Mouse (Mus musculus) myocyte (in vitro differentiated cells): ENCODE data around the gene Trpv1. TPM values are rescaled to one million over a fixed set of nuclear protein-coding genes. Genes with fewer than 3 reads are reported as not detected.

Experiments used
- H3K27me3 ChIP-seq: one replicate; pipeline ENCODE4 v1.6.1; 2011; ENCODE audit not compliant: control insufficient read depth, insufficient read depth, insufficient read length
- H3K36me3 ChIP-seq: one replicate; pipeline ENCODE4 v1.6.1; 2011; ENCODE audit not compliant: control insufficient read depth, insufficient read depth
- H3K4me2 ChIP-seq: one replicate; pipeline ENCODE4 v1.6.1; 2011; ENCODE audit warnings: low read depth, control low read depth
- H3K4me3 ChIP-seq: one replicate; pipeline ENCODE4 v1.5.1; 2011; ENCODE audit warnings: mild to moderate bottlenecking, control low read depth, moderate library complexity
- H3K79me2 ChIP-seq: one replicate; pipeline ENCODE4 v1.6.1; 2011; ENCODE audit not compliant: control insufficient read depth, insufficient read depth
- H3ac ChIP-seq: one replicate; pipeline ENCODE4 v1.6.1; 2011; ENCODE audit not compliant: control insufficient read depth, insufficient read length
- CEBPB ChIP-seq: IDR thresholded peaks from 2 replicates; pipeline ENCODE4 v1.6.1; 2011; ENCODE audit warnings: mild to moderate bottlenecking, moderate library complexity; ENCODE audit not compliant: poor library complexity, insufficient read depth, severe bottlenecking
- E2F4 ChIP-seq: IDR thresholded peaks from one replicate; pipeline ENCODE4 v1.6.1; 2011; ENCODE audit warnings: mild to moderate bottlenecking, control low read depth, moderate library complexity; ENCODE audit not compliant: insufficient read depth
- MAX ChIP-seq: IDR thresholded peaks from one replicate; pipeline ENCODE4 v1.6.1; 2011; ENCODE audit warnings: low read depth, mild to moderate bottlenecking, control low read depth
- MYOD1 ChIP-seq, 3 experiments: IDR thresholded peaks; one replicate each; pipeline ENCODE4 v1.6.1; 2011; ENCODE audit warnings: control low read depth in 2 of 3, low read depth in 2 of 3, mild to moderate bottlenecking in 2 of 3, moderate library complexity in 1 of 3; ENCODE audit not compliant: insufficient read length in 2 of 3, control insufficient read depth in 1 of 3
- MYOG ChIP-seq, 3 experiments: IDR thresholded peaks; one replicate each; pipeline ENCODE4 v1.6.1; 2011; ENCODE audit warnings: control low read depth in 2 of 3, low read depth in 2 of 3, mild to moderate bottlenecking in 2 of 3; ENCODE audit not compliant: insufficient read length in 2 of 3, control insufficient read depth in 1 of 3, insufficient read depth in 1 of 3
- POLR2A ChIP-seq: IDR thresholded peaks from one replicate; pipeline ENCODE4 v1.6.1; 2011; ENCODE audit warnings: low read depth, mild to moderate bottlenecking, control low read depth, moderate library complexity; ENCODE audit not compliant: insufficient read length
- POLR2AphosphoS2 ChIP-seq: IDR thresholded peaks from one replicate; pipeline ENCODE4 v1.6.1; 2011; ENCODE audit warnings: low read depth, control low read depth; ENCODE audit not compliant: insufficient read length
- REST ChIP-seq: IDR thresholded peaks from one replicate; pipeline ENCODE4 v1.6.1; 2011; ENCODE audit warnings: mild to moderate bottlenecking, control low read depth, moderate library complexity; ENCODE audit not compliant: insufficient read depth, insufficient read length
- SRF ChIP-seq: IDR thresholded peaks from one replicate; pipeline ENCODE4 v1.6.1; 2011; ENCODE audit warnings: low read depth; ENCODE audit not compliant: control insufficient read depth, insufficient read length
- TCF12 ChIP-seq: IDR thresholded peaks from one replicate; pipeline ENCODE4 v1.6.1; 2011; ENCODE audit warnings: mild to moderate bottlenecking, control low read depth; ENCODE audit not compliant: poor library complexity, insufficient read depth, severe bottlenecking
- TCF3 ChIP-seq: IDR thresholded peaks from one replicate; pipeline ENCODE4 v1.6.1; 2011; ENCODE audit warnings: low read depth, control low read depth; ENCODE audit not compliant: insufficient read length
- USF1 ChIP-seq: IDR thresholded peaks from one replicate; pipeline ENCODE4 v1.6.1; 2011; ENCODE audit warnings: low read depth, mild to moderate bottlenecking, control low read depth, moderate library complexity
- polyA plus RNA-seq: library from polyadenylated mRNA; unstranded; fragments of >200 nt; fragmentation: generic; extraction: Trizol; gene quantifications from one replicate; pipeline ENCODE4 v1.2.1, GENCODE M21; 2012; ENCODE audit warnings: missing spikeins

The Trpv1 gene
- polyA plus RNA-seq, 1 experiment: 0.17 TPM

DNA sequence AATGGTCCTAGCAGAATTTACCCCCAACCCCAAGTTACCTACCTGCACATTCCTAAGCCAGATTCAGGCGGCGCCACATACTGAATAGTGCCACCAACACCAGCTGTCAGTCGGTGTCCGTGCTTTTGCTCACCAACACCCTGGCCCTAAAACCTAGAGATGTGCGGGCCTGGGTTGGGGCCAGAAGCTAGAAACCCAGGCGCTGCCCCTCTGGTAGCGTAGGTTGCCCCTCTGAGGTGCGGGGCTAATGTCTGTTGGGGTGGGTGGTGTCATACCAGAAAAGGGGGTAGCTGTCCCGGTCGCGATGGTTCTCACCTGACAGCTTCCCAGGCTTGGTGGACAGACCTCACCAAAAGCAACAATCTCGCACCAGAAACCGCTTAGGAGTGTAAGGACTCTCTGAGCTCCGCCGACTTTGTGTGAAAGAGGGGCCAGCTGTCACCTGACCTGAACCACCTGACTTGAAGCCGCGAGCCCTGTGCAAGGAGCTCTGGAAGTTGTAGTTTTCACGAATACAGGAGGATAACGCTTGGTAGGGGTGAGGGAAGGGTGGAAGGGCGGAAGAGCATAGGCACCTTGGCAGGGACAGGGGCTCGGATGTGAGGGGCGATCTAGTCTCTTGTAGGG is 35.4 kb upstream of the Trpv1 start, which contains the start of gene Ctns:
Gene Ctns (minus strand): TSS at position 440 of the 627 bp plus-strand sequence.
- Histone ChIP-seq H3K79me2 (no peaks in the 10 kb centered on the region), H3ac (peak within 1 kb of the TSS; percentile 10), H3K36me3 (no peaks in the 10 kb centered on the region), H3K4me2 (peak within 1 kb of the TSS; percentile 95), H3K4me3 (peak within 1 kb of the TSS; percentile 58), H3K27me3 (no peaks in the 10 kb centered on the region)
- TF ChIP-seq REST (no peak), E2F4 (no peak), POLR2A (peak; percentile 44), MYOG (IDR thresholded peaks at IDR 0.05; ENCODE audit: control insufficient read depth in 1 of 3, insufficient read depth in 1 of 3, insufficient read length in 2 of 3, low read depth in 2 of 3) (no peak), MAX (no peak), POLR2AphosphoS2 (no peak), TCF12 (no peak), USF1 (peak; percentile 98), TCF3 (no peak), SRF (no peak), CEBPB (no peak), MYOD1 (IDR thresholded peaks at IDR 0.05; ENCODE audit: control insufficient read depth in 1 of 3, insufficient read length in 2 of 3, low read depth in 2 of 3) (peak in 1 of 3 experiments; percentile 7)

DNA sequence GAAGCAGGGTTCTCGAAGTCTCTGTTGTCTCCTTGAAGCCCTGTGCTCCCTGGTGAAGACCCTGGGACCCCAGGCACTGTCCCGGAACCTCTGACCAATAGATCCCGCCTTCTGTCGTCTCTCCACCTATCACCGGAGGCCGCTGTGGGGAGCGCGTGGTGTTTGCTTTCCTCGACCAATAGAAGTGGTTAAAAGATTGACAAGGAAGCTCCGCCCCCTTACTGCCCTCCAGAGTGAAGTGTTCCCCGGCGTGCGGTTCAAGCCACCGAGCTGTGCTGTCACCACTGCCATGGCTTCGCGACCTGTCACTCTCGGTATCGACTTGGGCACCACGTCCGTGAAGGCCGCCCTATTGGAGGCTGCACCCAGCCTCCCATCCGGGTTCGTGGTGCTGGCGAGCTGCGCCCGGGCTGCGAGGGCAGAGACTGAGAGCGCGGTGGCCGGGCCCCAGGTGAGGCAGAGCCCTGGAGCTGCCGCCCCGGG is 34.8 kb upstream of the Trpv1 start, which contains the start of gene Shpk:
Gene Shpk (plus strand): TSS at position 231 of the 483 bp plus-strand sequence.
- peak; percentile 92 for TF ChIP-seq POLR2A
- no peak for TF ChIP-seq MYOG (IDR thresholded peaks at IDR 0.05; ENCODE audit: control insufficient read depth in 1 of 3, insufficient read depth in 1 of 3, insufficient read length in 2 of 3, low read depth in 2 of 3)
- TF ChIP-seq POLR2AphosphoS2: peak; percentile 94
- Histone ChIP-seq H3K4me3 (peak within 1 kb of the TSS; percentile 58), H3K79me2 (no peaks in the 10 kb centered on the region), H3ac (peak within 1 kb of the TSS; percentile 10), H3K36me3 (no peaks in the 10 kb centered on the region), H3K27me3 (no peaks in the 10 kb centered on the region), H3K4me2 (peak within 1 kb of the TSS; percentile 95)

- TF ChIP-seq MYOG (IDR thresholded peaks at IDR 0.05; ENCODE audit: control insufficient read depth in 1 of 3, insufficient read depth in 1 of 3, insufficient read length in 2 of 3, low read depth in 2 of 3) (no peak), TCF12 (no peak), E2F4 (no peak)
- Histone ChIP-seq H3K4me3 (peak overlapping the region; percentile 58), H3K27me3 (no peaks in the 10 kb centered on the region), H3K79me2 (no peaks in the 10 kb centered on the region), H3ac (peak overlapping the region; percentile 10), H3K4me2 (peak overlapping the region; percentile 86), H3K36me3 (no peaks in the 10 kb centered on the region)
Measured at GRCm38 (mm10) chr11:73199879-73200278, 34.2 kb upstream of the Trpv1 start.

DNA sequence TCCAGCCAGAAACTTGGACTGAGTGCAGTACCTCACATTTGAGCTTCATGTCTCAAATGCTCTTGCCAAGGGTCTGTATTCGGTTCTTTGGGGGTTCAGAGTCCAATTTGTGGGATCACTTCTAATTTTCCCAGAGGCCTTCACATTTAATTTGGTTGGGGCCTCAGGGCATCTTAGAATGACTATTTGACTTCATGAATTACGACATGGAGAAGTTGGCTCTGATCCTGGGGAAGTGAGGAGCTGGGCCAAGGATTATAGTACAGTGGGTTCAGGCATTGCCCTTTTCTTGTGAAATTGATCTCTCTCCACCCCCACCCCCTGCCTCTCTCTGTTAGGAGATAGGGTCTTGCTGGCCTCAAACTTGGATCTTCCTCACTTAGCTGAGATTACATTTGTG is 33.1 kb upstream of the Trpv1 start:
- TF ChIP-seq E2F4 (no peak), MAX (no peak), MYOD1 (IDR thresholded peaks at IDR 0.05; ENCODE audit: control insufficient read depth in 1 of 3, insufficient read length in 2 of 3, low read depth in 2 of 3) (no peak), MYOG (IDR thresholded peaks at IDR 0.05; ENCODE audit: control insufficient read depth in 1 of 3, insufficient read depth in 1 of 3, insufficient read length in 2 of 3, low read depth in 2 of 3) (no peak), POLR2AphosphoS2 (no peak), POLR2A (no peak), TCF12 (no peak), REST (no peak), CEBPB (no peak), TCF3 (no peak), USF1 (no peak), SRF (no peak)
- Histone ChIP-seq H3K36me3 (no peaks in the 10 kb centered on the region), H3K27me3 (no peaks in the 10 kb centered on the region), H3ac (no peak overlapping the region), H3K4me2 (no peak overlapping the region), H3K79me2 (no peaks in the 10 kb centered on the region), H3K4me3 (no peak overlapping the region)

- Histone ChIP-seq H3K79me2 (no peaks in the 10 kb centered on the region), H3K36me3 (no peaks in the 10 kb centered on the region), H3K4me2 (no peak overlapping the region), H3K4me3 (no peak overlapping the region), H3K27me3 (no peaks in the 10 kb centered on the region), H3ac (no peak overlapping the region)
- TF ChIP-seq TCF3: no peak
- TF ChIP-seq MAX: no peak
- TF ChIP-seq CEBPB: no peak
- TF ChIP-seq E2F4: no peak
- no peak for TF ChIP-seq TCF12
- no peak for TF ChIP-seq USF1
- TF ChIP-seq SRF: no peak
- TF ChIP-seq POLR2A: no peak
- no peak for TF ChIP-seq REST
- no peak for TF ChIP-seq MYOD1 (IDR thresholded peaks at IDR 0.05; ENCODE audit: control insufficient read depth in 1 of 3, insufficient read length in 2 of 3, low read depth in 2 of 3)
- no peak for TF ChIP-seq POLR2AphosphoS2
- TF ChIP-seq MYOG (IDR thresholded peaks at IDR 0.05; ENCODE audit: control insufficient read depth in 1 of 3, insufficient read depth in 1 of 3, insufficient read length in 2 of 3, low read depth in 2 of 3): no peak
Measured at GRCm38 (mm10) chr11:73201597-73201996, 32.5 kb upstream of the Trpv1 start.
